Mouse (Mus musculus) liver, adult 2 months (tissue): ENCODE results near the gene Ccn1. TPM values are rescaled to one million over a fixed set of nuclear protein-coding genes. Genes with fewer than 3 reads are reported as not detected.

Experiments
- DNase-seq: peaks from one replicate; pipeline ENCODE4 v3.0.0-alpha.2; 2011; ENCODE audit warnings: low read depth, low spot score; ENCODE audit errors: extremely low read depth
- H3K27ac ChIP-seq: fragments of 200-500 bp; replicated peaks from 2 replicates; pipeline ENCODE4 v1.5.1; 2012; ENCODE audit warnings: low read depth, mild to moderate bottlenecking, control low read depth, inconsistent platforms, low read length; ENCODE audit not compliant: insufficient read depth
- H3K27me3 ChIP-seq: fragments of 200-500 bp; 2 replicates; pipeline ENCODE4 v1.6.1; 2012; ENCODE audit warnings: mild to moderate bottlenecking, moderate library complexity, low read length, inconsistent platforms; ENCODE audit not compliant: control insufficient read depth, insufficient read depth
- H3K36me3 ChIP-seq: fragments of 200-500 bp; 2 replicates; pipeline ENCODE4 v1.6.1; 2012; ENCODE audit warnings: low read length, inconsistent platforms; ENCODE audit not compliant: control insufficient read depth, insufficient read depth
- H3K4me1 ChIP-seq: fragments of 200-500 bp; 2 replicates; pipeline ENCODE4 v1.6.1; 2011; ENCODE audit warnings: low read length; ENCODE audit not compliant: control insufficient read depth, insufficient read depth
- H3K4me3 ChIP-seq: fragments of 200-500 bp; 2 replicates; pipeline ENCODE4 v1.5.1; 2011; ENCODE audit warnings: low read depth, mild to moderate bottlenecking, control low read depth, low read length, moderate library complexity; ENCODE audit not compliant: insufficient read depth
- H3K79me2 ChIP-seq: fragments of 200-500 bp; 2 replicates; pipeline ENCODE4 v1.6.1; 2012; ENCODE audit warnings: inconsistent platforms, mild to moderate bottlenecking, low read length, moderate library complexity; ENCODE audit not compliant: control insufficient read depth, insufficient read depth
- H3K9ac ChIP-seq: fragments of 200-500 bp; 2 replicates; pipeline ENCODE4 v1.6.1; 2012; ENCODE audit warnings: low read depth, mild to moderate bottlenecking, control low read depth, inconsistent platforms, low read length
- CTCF ChIP-seq: fragments of 200-500 bp; IDR thresholded peaks from 2 replicates; pipeline ENCODE4 v1.5.1; 2011; ENCODE audit warnings: low read depth, low read length, control low read depth
- POLR2A ChIP-seq: fragments of 200-500 bp; IDR thresholded peaks from 2 replicates; pipeline ENCODE4 v1.6.1; 2011; ENCODE audit warnings: low read length, control low read depth; ENCODE audit not compliant: insufficient read depth; ENCODE audit errors: extremely low read depth
- WGBS: fragments of 180-500 bp; shearing (Covaris S2); methylation state at CpG from one replicate; pipeline ENCODE4 v1.1.7; 2018; 5-methylcytosine and 5-hydroxymethylcytosine counted together
- polyA plus RNA-seq: library from polyadenylated mRNA; depleted of rRNA; stranded (reverse); fragments of >200 nt; gene quantifications from 2 replicates; pipeline ENCODE4 v1.2.3, GENCODE M21; 2012
- total RNA-seq: library from RNA; depleted of rRNA; stranded (reverse); fragments of >200 nt; gene quantifications from 2 replicates; pipeline ENCODE4 v1.2.3, GENCODE M21; 2014

The Ccn1 gene
- total and polyA plus RNA-seq, 2 experiments: 4.5 to 6.0 TPM

DNA sequence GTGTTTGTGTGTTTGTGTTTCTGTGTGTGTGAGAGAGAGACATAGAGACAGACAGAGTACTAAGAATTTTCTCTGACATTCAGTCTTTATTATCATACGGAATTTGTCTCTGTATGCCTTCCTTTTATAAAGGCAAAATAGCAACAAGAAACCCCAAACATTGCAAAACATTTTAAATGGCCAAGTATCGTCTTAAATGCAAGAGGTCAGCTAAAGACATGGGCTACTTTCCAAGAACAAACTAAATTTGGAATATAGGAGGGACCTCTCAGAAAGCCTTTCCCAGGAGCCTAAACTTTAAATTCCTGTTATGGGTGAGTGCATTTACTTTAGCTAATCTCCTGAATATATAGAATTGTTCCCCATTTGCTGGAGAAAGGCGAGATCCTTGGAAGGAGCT lies 7.9 kb downstream of the Ccn1 start:
- DNase-seq: no peak
- H3K4me3 ChIP-seq: no peak overlapping the region
- no peak overlapping the region for H3K27ac ChIP-seq
- no peaks in the 10 kb centered on the region for H3K4me1 ChIP-seq
- no peaks in the 10 kb centered on the region for H3K79me2 ChIP-seq
- TF ChIP-seq POLR2A: no peak
- no peak for TF ChIP-seq CTCF
- no peaks in the 10 kb centered on the region for H3K27me3 ChIP-seq
- WGBS: 57% methylated on average over 3 of the region's 3 CpGs
- no peaks in the 10 kb centered on the region for H3K36me3 ChIP-seq
- no peak overlapping the region for H3K9ac ChIP-seq

DNA sequence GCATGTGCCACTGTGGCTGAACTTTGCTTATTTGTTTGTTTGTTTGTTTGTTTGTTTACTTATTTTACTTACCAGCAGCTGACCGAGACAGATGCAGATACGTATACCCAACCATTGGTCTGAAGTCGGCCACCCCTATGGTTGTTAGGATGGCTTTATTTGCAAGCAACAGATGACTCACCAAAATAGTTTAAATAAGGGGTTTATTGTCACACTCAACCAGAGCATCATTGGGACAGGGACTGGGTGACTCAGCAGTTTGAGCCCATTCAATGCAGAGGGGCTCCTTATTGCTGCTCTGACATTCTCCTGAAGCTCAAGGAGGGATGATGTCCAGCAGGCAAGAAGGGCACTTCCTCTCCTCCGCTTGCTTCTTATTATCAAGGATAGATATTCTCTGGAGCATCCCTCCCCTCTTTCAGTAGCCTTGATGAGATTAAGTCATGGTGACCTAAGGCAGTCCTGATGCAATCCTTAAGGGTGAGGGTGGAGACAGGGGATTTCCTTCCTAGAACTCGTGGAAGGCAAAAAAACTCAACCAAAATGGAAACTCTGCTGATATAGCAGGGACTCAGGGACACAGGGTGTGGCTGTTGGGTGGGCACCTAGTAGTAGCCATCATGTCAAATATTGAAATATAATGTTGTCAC lies 8.6 kb downstream of the Ccn1 start:
- Histone ChIP-seq H3K27me3 (no peaks in the 10 kb centered on the region), H3K79me2 (no peaks in the 10 kb centered on the region), H3K4me1 (no peaks in the 10 kb centered on the region), H3K9ac (no peak overlapping the region), H3K36me3 (no peaks in the 10 kb centered on the region), H3K4me3 (no peak overlapping the region), H3K27ac (no peak overlapping the region)
- WGBS: 82% methylated on average over 5 of the region's 5 CpGs
- TF ChIP-seq CTCF: no peak
- TF ChIP-seq POLR2A: no peak
- no peak for DNase-seq

DNA sequence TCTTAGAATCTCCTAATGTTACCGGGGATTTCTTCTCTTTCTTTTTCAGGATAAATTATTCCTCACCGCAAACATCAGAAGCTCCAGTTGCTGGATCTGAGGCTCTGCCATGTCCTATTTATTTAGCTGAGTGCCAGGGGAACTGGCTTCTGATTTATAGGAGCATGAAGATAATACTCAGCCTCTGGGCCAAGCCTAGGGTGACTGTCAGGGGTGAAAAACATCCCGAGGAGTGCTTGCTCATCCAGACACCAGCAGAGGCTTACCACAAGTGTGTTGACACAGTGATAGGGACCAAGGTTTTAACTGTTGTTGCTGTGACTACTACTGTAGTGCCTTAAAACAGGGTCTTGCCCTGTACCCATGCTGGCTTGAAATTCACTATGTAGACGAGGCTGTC lies 9.2 kb downstream of the Ccn1 start:
- Histone ChIP-seq H3K4me1 (no peaks in the 10 kb centered on the region), H3K27me3 (no peaks in the 10 kb centered on the region), H3K9ac (no peak overlapping the region), H3K79me2 (no peaks in the 10 kb centered on the region), H3K36me3 (no peaks in the 10 kb centered on the region), H3K4me3 (no peak overlapping the region), H3K27ac (no peak overlapping the region)
- DNase-seq: no peak
- WGBS: 76% methylated on average over 4 of the region's 4 CpGs
- TF ChIP-seq CTCF: no peak
- no peak for TF ChIP-seq POLR2A

DNA sequence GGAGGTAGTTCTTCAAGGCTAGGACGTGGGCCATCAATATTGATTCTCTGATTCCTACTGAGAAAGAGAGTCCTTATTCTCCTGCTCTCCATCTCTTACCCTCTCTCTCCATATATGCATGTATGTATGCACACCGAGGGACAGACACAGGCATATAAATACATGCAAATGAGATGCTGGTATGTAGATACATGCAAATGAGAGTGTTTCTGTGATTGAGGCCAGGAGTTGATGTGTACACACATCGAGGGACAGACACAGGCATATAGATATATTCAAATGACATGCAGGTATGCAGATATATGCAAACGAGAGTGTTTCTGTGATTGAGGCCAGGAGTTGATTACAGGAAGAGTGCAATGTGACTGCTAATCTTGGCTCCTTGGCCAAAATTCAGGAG lies 9.6 kb downstream of the Ccn1 start:
- Histone ChIP-seq H3K9ac (no peak overlapping the region), H3K79me2 (no peaks in the 10 kb centered on the region), H3K27ac (no peak overlapping the region), H3K4me1 (no peaks in the 10 kb centered on the region), H3K4me3 (no peak overlapping the region), H3K36me3 (no peaks in the 10 kb centered on the region), H3K27me3 (no peaks in the 10 kb centered on the region)
- 87% methylated on average over 4 of the region's 4 CpGs for WGBS
- DNase-seq: no peak
- TF ChIP-seq CTCF (no peak), POLR2A (no peak)

GRCm38 (mm10) chr3:145634002-145634710 lies 15.6 kb downstream of the Ccn1 start:
- Histone ChIP-seq H3K9ac (0 out of 2 replicates have a peak overlapping the region, but pooled peaks have one; percentile 2), H3K27me3 (no peaks in the 10 kb centered on the region), H3K79me2 (no peaks in the 10 kb centered on the region), H3K4me1 (peaks cover 8% of the 10 kb centered on the region), H3K36me3 (no peaks in the 10 kb centered on the region), H3K27ac (peak overlapping the region; percentile 22), H3K4me3 (peak overlapping the region; percentile 9; the same call in 1 of the 2 replicates)
- DNase-seq: peak; percentile 93
- 23% methylated on average over 14 of the region's 14 CpGs for WGBS
- TF ChIP-seq POLR2A: no peak
- peak; percentile 14; the same call in 1 of the 2 replicates for TF ChIP-seq CTCF

DNA sequence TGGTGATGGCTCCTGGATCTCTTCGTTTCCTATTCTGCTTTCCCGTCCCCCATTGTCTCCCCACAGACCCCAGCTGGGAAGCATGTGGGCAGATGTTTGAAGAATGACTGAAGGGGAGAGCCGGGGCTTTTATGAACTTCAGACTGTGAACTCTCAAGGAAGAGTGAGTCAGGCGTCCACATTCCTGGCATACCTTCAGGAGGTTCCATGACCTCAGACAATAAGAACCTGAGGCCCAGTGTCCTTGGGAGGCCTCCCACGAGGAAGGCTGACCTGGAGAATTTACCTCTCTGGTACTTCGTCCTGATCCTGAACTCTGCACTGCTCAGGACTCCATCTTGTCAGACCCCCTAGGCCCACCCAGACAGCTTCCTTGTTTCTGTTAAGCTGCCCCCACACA lies 16.9 kb downstream of the Ccn1 start:
- TF ChIP-seq POLR2A (no peak), CTCF (no peak)
- WGBS: 71% methylated on average over 6 of the region's 6 CpGs
- Histone ChIP-seq H3K79me2 (no peaks in the 10 kb centered on the region), H3K27ac (no peak overlapping the region), H3K4me1 (peaks cover 8% of the 10 kb centered on the region), H3K4me3 (no peak overlapping the region), H3K27me3 (no peaks in the 10 kb centered on the region), H3K36me3 (no peaks in the 10 kb centered on the region), H3K9ac (no peak overlapping the region)
- DNase-seq: no peak
